Mouse (Mus musculus) subcutaneous adipose tissue, adult 2 months (tissue): Measurements from ENCODE around the gene Actl7b. TPM values are rescaled to one million over a fixed set of nuclear protein-coding genes. Genes with fewer than 3 reads are reported as not detected.

Experiments
- polyA plus RNA-seq: library from polyadenylated mRNA; depleted of rRNA; stranded (reverse); fragments of >200 nt; gene quantifications from 2 replicates; pipeline ENCODE4 v1.2.3, GENCODE M21; 2012; ENCODE audit warnings: low replicate concordance; rRNA removed

Actl7b gene
- polyA plus RNA-seq = 0.07 and 0.13 TPM in 2 replicates

DNA sequence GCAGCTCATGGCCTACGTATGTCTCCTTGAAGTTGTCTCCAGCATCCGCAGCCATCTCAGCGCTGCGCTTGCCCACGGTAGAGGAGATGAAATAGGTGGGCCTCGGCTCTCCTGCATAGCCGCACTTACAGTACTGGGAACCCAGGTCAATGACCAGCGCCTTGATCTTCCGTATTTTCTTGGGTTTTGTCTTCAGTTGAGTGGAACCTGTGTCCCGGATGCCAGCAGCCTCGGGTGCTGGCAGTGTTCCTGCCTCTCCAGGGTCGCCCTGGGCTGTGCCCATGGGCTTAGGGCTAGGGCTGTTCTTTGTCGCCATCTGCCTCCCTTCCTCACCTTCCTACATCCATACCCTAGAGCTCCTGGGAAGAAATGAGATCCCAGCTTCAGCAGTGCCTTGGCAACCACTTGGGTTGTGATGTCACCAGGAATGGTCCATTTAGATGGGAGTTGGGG is at the start of gene Actl7b:
Gene Actl7b, minus strand, starts transcription at position 403 of the 453 bp plus-strand sequence.

DNA sequence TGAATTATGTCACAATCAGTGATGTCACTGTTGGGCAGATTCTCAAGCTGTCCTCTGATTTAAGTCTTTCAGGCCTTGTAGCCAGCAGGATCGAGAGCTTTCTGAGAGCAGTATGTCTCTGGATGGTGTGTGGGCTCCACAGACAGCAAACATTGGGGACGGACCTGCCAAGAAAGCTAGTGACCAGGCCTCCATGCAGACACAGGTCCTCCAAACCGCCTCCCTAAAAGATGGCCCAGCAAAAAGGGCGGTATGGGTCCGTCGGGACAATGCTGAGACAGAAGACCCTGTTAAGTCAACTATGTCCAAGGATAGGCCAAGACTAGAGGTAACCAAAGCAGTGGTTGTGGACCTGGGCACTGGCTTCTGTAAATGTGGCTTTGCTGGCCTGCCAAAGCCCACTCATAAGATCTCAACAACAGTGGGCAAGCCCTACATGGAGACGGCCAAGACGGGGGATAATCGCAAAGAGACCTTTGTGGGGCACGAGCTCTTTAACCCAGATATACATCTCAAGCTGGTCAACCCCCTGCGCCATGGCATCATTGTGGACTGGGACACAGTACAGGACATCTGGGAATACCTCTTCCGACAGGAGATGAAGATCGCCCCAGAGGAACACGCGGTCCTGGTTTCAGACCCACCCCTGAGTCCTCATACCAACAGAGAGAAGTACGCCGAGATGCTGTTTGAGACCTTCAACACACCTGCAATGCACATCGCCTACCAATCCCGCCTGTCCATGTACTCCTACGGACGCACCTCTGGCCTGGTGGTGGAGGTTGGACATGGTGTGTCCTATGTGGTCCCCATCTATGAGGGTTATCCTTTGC is 2.3 kb upstream of the Actl7b start, which contains the start of gene Actl7a:
Gene Actl7a, plus strand, starts transcription at position 51 of the 833 bp plus-strand sequence.

DNA sequence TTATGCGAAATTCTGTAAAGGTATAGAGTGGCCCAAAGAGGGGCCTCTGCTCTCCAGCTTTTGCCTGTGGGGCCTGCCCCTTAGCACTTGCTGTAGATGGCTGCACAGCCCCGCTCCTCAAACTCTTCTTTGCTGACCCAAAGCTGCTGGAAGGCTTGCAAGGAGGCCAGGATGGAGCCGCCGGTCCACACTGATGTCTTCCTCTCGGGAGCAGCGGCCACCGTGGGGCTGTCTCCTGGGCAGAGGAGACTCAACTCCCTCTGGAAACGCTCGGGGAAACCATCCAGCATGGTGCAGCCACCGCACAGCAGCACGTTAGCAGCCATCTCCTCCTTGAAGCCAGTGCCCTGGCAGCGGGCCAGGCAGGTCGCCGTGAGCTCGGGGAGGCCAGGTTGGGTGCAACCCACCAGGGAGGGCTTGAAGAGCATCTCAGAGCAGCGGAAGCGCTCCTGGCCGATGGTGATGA is 1.2 kb downstream of the Actl7b start, which contains the start of gene Gm26657:
Gene Gm26657, plus strand, starts transcription at position 51 of the 466 bp plus-strand sequence.

Other genes starting within 250 kb of the Actl7b start
- gene Gm26657, start 1.4 kb downstream of the Actl7b start, polyA plus RNA-seq = not detected in 2 replicates
- gene Actl7a, start 2.0 kb upstream of the Actl7b start, polyA plus RNA-seq = not detected in 2 replicates
- gene Elp1, start 60.9 kb upstream of the Actl7b start, polyA plus RNA-seq = 14.9 and 24.3 TPM in 2 replicates
- gene Fam206a, start 60.9 kb upstream of the Actl7b start, polyA plus RNA-seq = 4.1 and 8.7 TPM in 2 replicates
- gene Ctnnal1, start 123.7 kb upstream of the Actl7b start, polyA plus RNA-seq = 19.9 and 21.5 TPM in 2 replicates
- 17.2 and 19.6 TPM in 2 replicates for gene Tmem245, start 206.0 kb upstream of the Actl7b start, polyA plus RNA-seq
- 0.13 TPM in 1 of 2 replicates, not detected in the other for gene Frrs1l, start 248.9 kb upstream of the Actl7b start, polyA plus RNA-seq